Mouse (Mus musculus): ENCODE measurements around the gene Sema3g. TPM values are rescaled to one million over a fixed set of nuclear protein-coding genes. Genes with fewer than 3 reads are reported as not detected.

The Sema3g gene
- total RNA-seq, 1 experiment from 2014 or later, result 0.58 TPM

DNA sequence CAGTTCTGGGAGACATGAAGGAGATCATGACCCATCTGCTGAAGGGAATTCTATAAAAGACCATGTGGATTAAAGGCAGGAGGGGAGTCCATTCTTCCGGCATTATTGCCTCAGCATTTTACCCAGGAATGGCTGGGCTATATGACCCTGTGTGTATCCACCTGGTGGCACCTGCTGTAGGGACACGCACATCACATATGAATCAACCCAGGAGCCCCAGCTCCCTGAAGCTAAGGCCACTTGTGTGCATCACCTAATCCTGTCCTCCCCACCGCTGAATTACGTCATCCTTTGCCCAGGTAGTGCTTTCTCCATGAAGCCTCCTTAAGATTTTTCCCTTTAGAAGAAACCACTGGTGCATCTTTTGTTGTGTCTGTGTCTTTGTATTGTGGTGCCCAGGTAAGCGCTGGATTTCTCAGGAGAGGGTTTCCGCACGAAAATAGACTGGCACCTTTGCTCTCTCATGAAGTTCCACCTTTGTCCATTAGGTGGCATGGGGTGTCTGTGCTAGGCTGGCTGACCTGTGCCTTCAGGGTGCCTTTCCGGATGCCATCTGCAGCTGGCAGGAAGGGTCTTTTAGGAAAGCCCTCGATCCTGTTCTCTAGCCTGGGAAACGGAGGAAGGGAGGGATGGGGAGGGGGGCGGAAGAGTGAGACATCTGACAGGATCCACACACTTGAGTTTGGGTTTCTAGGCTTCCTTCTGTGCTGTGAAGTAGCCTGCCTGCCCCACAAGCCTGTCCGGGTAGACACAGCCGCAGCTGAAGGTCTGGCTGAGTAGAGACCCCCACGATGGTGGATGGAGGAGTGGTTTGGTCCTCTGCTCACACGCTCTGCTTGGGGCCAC lies 2.3 kb upstream of the Sema3g start:
- ATAC-seq (ENCODE audit: extremely low read depth, insufficient number of reproducible peaks, low FRiP score, poor library complexity, severe bottlenecking), result peak; percentile 84

- ATAC-seq (ENCODE audit: extremely low read depth, insufficient number of reproducible peaks, low FRiP score, poor library complexity, severe bottlenecking), result no peak
These were observed 814 bp upstream of the Sema3g start, which contains the start of gene Nisch for GRCm38 (mm10) chr14:31216846-31217245. Gene Nisch (minus strand): TSS chr14:31216946.

- no peak for ATAC-seq (ENCODE audit: extremely low read depth, insufficient number of reproducible peaks, low FRiP score, poor library complexity, severe bottlenecking)
These were observed 9.3 kb downstream of the Sema3g start for GRCm38 (mm10) chr14:31226978-31227377.

DNA sequence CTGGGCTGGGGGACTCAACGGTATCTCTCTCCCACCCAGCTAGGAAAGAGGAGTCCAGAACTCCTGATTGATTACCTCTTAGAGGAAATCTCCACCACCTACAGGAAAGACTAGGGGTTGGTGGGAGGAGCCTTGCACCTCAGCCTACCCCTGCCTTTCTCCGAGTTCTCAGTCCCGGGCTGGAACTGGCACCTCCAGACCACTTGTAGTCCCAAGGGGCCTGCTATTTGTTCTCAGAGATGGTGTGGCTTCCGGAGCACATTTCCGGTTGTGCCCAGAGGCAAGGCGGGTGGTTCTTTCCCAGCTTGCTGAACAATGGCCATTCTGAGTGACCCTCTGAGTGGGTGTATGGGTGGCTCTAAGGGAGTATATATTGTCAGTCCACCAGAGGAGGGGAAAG lies 10.6 kb downstream of the Sema3g start:
- ATAC-seq (ENCODE audit: extremely low read depth, insufficient number of reproducible peaks, low FRiP score, poor library complexity, severe bottlenecking), result peak; percentile 47

DNA sequence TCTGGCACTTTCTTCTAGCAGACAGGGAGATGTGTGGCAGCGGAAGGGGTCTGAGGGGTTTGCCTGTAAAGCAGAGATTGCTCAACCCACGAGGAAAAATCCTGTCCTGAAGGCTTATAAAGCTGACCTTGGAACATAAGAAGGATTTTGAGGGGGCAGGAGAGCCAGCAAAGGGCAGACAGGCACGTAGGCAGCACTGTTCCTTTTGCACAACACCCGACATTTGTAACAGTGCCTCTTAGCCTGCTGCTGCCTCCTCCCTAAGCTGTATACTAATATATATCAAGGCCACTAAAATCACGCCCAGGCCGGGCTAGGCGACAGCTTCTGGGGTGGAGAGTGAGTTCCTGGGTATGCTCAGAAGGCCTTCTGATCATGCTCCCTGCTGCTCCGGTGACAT lies 12.8 kb downstream of the Sema3g start:
- no peak for ATAC-seq (ENCODE audit: extremely low read depth, insufficient number of reproducible peaks, low FRiP score, poor library complexity, severe bottlenecking)

DNA sequence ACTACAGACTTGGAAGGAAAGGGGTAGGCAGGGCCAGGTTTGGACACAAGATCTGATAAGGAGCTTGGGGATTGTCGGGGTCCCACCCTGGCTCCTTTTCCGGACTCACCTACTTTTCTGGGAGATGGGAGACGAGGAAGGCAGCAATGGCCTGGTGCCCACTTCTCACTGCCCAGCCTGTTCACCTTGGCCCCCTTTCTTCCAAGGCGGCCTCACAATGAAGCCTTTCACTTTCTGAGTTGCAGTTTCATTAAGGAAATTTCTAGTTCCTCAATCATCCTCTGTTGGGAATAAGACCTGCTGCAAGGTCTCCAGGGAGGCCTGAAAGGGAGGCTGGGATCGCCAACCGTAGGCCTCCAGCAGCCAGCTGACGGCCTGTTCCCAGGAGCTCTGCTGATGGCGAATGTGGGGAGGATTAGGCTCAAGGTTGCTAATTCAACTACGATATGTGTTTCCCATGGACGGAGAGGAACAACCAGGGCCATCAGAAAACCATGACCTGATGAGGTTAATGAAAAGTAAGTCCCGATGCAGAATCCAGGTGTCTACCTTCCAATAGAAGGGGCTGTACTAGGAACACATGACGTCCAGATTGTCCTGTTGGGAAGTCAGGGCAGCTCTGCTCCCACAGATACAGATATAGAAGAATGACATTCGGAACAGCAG lies 14.9 kb downstream of the Sema3g start:
- no peak for ATAC-seq (ENCODE audit: extremely low read depth, insufficient number of reproducible peaks, low FRiP score, poor library complexity, severe bottlenecking)

- no peak for ATAC-seq (ENCODE audit: extremely low read depth, insufficient number of reproducible peaks, low FRiP score, poor library complexity, severe bottlenecking)
These were observed 15.7 kb downstream of the Sema3g start for GRCm38 (mm10) chr14:31233070-31233995.

- ATAC-seq (ENCODE audit: extremely low read depth, insufficient number of reproducible peaks, low FRiP score, poor library complexity, severe bottlenecking), result peak; percentile 78; the same call in 1 of the 2 replicates
These were observed 16.4 kb downstream of the Sema3g start for GRCm38 (mm10) chr14:31233996-31234591.

DNA sequence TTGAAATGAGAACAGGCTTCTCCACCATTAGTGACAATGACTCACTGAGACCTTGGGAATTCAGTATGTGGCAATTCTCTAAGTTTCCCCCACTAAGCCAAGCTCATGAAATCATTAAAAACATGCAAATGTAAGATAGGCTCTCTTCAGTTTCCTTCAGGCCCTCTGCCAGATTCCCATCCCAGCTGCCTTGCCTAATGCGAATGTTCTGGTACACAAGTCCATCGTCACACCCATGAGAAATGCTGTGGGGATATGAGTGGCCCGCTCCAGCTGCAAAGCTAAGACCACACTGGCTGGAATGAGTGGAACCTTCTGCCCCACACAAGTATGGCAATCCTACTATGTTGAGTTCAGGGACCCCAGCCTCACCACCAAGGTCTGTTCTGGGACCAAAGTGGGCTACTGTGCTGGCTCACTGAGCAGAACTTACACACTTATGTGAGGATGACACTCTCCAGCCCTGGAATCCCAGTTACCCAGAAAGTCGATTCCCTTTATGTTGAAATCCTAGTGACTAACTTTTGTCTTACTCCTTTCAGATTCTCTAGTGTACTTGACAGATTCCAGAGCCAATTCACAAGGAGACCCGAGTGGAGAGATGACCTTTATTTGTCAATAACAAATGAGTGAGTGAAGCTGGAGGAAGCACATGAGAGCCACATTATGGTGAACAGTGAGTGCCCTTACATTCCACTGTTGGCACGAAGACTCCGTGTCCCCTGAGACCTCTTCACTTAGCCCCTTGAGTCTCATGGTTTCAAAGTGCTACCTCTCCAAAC lies 19.6 kb downstream of the Sema3g start:
- ATAC-seq (ENCODE audit: extremely low read depth, insufficient number of reproducible peaks, low FRiP score, poor library complexity, severe bottlenecking), result no peak

GRCm38 (mm10) chr14:31240528-31240927 lies 22.9 kb downstream of the Sema3g start:
- no peak for ATAC-seq (ENCODE audit: extremely low read depth, insufficient number of reproducible peaks, low FRiP score, poor library complexity, severe bottlenecking)

DNA sequence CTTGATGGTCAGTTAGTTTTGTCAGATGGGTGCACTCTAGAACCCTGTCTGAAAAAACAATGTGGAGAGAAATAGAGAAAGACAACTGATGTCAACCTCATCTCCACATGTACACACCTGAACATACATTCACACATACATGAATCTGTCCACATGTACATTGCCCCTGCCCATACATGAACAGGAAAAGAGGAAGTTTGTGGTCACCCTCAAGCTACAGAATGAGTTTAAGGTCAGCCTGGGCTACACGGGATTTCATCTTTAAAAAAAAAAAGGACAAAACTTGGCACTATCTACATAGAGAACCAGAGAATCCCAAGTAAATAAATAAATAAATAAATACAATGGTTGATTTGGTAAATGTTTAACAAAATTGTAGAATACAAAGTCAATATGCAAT lies 27.1 kb downstream of the Sema3g start:
- ATAC-seq (ENCODE audit: extremely low read depth, insufficient number of reproducible peaks, low FRiP score, poor library complexity, severe bottlenecking), result no peak

GRCm38 (mm10) chr14:31245946-31246345 lies 28.3 kb downstream of the Sema3g start:
- no peak for ATAC-seq (ENCODE audit: extremely low read depth, insufficient number of reproducible peaks, low FRiP score, poor library complexity, severe bottlenecking)

DNA sequence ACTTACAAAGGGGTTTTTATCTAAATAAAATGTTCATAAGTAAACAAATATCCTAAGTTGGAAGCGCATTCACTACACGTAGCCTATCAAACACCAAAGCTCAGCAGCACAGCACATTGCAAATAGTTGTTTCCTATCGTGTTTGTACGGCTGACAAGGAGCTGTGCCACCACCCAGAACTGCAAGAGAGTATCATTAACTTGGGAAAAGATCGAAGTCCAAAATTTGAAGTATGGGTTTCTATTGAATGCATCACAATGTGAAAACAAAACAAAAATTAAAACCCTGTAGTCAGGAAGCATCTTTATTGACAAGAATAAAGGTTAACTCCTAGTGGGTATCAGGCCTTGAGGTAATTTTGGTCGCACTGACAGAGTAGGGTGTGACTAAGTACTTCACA lies 30.7 kb downstream of the Sema3g start:
- ATAC-seq (ENCODE audit: extremely low read depth, insufficient number of reproducible peaks, low FRiP score, poor library complexity, severe bottlenecking), result no peak

GRCm38 (mm10) chr14:31250222-31251083 lies 32.8 kb downstream of the Sema3g start:
- no peak for ATAC-seq (ENCODE audit: extremely low read depth, insufficient number of reproducible peaks, low FRiP score, poor library complexity, severe bottlenecking)

DNA sequence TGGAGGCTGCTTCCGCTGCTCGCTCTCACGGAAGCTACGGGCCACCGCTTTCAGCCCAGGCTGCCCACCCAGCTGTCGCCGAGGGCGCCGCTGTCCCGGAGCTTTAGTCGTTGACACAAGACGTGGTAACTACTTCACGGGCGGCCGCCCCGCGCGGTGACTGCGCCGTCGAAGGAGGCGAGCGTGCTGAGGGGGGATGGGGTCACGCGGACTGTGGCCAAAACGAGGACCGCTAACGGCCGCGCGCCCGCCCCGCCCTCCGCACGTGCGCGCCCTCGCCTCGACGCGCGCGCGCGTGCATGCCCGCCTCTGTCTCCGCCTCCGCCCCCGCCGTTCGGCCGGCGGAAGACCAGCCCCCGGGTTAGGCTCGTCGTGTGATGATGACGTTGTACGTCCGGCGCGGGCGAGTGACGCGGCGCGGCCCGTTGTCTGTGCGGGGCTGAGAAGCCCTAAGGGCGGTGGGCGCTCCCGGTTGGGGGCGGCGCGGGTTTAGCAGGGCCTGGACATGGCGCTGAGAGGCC lies 33.5 kb downstream of the Sema3g start, which contains the start of the genes Phf7 and Bap1:
Phf7 (minus strand) TSS at position 234 of the 521 bp plus-strand sequence.
Bap1 (plus strand) TSS at position 367 of the 521 bp plus-strand sequence.
- ATAC-seq (ENCODE audit: extremely low read depth, insufficient number of reproducible peaks, low FRiP score, poor library complexity, severe bottlenecking), result peak; percentile 87

- ATAC-seq (ENCODE audit: extremely low read depth, insufficient number of reproducible peaks, low FRiP score, poor library complexity, severe bottlenecking), result no peak
These were observed 34.0 kb downstream of the Sema3g start for GRCm38 (mm10) chr14:31251626-31252025.

GRCm38 (mm10) chr14:31252091-31252490 lies 34.4 kb downstream of the Sema3g start:
- ATAC-seq (ENCODE audit: extremely low read depth, insufficient number of reproducible peaks, low FRiP score, poor library complexity, severe bottlenecking), result no peak

All from neutrophil, adult 5-6 weeks (primary cell).